Mouse (Mus musculus): Measurements from ENCODE around the gene Tnfrsf12a.

Gene Tnfrsf12a

DNA sequence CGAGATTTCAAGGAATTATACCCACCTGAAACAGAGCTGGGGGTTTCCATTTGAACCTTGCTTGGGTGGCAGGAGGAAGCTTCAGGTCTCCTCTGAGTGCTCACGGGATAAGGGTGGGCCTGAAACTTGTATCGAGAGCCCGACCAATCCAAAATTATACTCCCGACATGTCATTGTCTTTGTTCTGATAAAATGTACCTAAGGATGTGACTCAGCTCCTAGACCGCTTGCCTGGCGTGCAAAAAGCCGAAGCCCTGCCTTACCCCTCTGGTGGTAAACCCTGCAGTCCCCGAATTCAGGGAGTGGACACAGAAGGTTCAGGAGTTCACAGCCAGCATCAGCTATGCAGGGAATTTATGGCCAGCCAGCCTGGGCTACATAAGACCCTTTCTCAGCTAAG is 3.1 kb upstream of the Tnfrsf12a start:
- no peak for DNase-seq

DNA sequence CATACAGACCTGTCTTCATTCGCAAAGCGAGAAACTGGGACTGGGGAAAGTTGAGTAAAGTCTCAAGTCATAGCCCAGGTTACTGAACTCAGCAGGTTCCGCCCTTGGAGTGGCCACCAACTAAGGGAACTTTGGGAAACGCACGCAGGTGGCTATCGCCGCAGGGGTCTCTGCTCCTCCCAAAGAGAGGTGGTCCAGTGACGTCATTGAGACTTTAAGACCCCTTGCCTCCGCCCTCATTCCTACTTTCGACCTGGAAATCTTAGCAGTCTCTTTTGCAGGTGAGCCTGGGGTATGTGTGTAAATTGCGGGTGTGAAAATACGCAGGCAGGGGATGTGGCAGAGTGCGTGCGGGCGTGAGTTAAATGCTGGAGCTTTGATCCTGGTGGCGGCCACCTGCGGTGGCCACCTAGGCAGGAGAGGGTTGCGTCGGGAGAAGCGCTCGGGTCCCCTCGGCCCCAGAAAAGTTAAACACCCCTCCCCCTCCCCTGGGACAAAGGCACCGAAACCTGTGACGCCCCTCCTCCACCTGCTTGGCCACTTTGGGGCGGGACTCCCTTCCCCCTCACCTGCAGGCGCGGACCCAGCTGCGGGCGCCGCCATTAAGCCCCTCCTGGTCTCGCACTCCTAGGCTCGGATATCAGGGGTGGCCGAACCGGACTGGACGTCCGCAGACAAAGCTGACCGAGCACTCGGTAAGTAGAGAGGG is 2.0 kb upstream of the Tnfrsf12a start, which contains the start of gene Cldn6:
TSS of gene Cldn6 (plus strand) at position 123 of the 709 bp plus-strand sequence.
- no peak for DNase-seq

DNA sequence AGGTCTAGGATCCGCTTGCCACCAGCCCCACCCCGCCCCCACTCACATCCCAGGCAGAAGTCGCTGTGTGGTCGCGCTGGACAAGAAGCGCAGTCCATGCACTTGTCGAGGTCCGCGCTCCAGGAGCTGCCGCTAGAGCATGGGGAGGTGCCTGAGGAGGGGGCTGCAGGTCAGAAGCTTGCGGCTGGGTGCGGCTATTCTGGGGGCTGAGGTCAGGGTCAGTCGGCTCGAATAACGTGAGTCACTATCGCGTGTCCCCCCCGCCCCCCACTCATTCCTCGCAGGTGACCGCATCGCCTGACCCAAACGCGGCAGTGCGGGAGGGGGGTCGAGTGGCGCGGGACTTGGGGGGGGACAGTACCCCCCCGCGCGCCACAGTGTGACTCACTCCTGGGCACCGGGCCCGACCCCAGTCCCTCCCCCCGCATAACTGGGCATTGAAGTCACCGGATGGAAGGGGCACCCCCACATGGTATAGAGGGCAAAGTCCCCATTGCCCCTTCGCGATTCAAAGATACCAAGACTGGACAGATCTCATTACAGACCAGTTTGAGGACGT is 716 bp downstream of the Tnfrsf12a start:
- peak; percentile 70 for DNase-seq

- peak; percentile 53 to 68 for DNase-seq
These were observed 1.5 kb downstream of the Tnfrsf12a start for GRCm38 (mm10) chr17:23675564-23676281.

DNA sequence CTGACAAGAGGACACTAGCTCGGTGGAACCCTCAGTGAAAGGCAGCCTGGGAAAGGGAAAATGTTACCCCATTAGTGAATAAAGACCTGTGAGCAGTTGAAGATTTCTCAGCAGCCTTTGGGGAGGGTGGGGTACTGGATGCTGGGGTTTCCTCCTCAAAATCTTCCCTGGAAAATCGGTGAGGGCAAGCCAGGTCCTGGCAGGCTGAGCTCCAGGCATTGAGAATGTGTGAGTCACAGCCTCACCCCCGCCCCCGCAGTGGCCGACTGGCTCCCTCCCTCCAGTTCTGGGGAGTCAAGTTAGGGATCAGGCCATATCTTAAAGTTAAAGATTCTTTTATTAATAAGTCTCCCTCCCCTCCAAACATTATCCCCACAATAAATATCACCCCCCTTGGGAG is 2.1 kb downstream of the Tnfrsf12a start:
- peak; percentile 63 to 64 for DNase-seq

- DNase-seq, result no peak
These were observed 2.9 kb downstream of the Tnfrsf12a start for GRCm38 (mm10) chr17:23674271-23674952.

- DNase-seq, result peak; percentile 93
These were observed 3.7 kb downstream of the Tnfrsf12a start, which contains the start of the genes Hcfc1r1 and Thoc6 for GRCm38 (mm10) chr17:23673424-23674073. Gene Hcfc1r1, plus strand, starts transcription at chr17:23673596. Gene Thoc6, minus strand, starts transcription at chr17:23673882.

- no peak for DNase-seq
These were observed 4.5 kb downstream of the Tnfrsf12a start for GRCm38 (mm10) chr17:23672761-23673160.

- DNase-seq, result no peak
These were observed 5.7 kb downstream of the Tnfrsf12a start for GRCm38 (mm10) chr17:23671519-23671918.

DNA sequence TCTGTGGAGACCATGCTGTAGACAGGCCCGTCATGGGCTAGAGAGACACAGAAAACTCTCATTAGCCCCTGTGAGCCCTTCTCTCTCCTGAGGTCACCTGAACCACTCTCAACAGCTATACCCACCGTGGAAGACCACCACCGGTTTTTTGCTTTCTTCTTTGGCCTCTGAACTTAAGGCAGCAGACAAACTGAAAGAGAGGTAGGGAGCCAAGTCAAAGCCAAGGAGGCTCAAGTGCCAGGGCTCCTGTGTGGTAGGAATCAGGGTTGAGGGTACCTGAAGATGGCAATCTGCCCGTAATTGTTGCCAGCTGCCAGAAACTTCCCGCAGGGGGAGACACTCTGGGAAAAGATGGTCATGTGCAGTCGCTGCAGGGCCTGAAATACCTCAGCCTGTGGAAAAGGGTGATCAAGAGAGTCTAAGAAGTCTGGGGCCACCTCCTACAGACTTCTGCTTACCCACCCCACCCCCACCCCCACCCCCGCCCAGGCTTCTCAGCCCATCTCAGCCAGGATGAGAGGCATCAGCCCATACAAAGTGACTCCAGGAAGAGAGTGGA is 6.7 kb downstream of the Tnfrsf12a start:
- no peak for DNase-seq

- no peak for DNase-seq
These were observed 11.8 kb downstream of the Tnfrsf12a start for GRCm38 (mm10) chr17:23665511-23665910.

DNA sequence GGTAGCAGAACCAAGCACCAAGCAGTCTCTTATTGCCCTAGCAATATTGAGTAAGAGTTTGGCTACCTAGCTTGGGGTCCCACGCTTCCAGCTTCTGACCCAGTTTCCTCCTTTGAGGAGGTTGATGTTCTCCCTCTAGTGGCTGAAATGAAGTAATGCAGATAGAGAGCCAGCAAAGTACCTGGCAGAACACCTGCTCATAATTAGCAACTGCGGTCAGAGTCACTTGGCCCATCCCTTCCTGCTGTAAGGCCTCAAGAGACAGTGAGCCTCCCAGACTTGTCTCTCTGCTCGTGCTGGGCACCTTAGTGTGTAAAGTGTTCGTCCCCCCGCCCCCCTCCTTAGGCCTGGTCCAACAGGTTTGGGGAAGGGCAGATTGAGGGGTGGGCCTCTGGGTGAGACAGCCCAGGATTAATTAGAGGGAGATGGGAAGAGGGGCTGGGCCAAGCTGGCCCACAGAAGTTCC is 12.7 kb downstream of the Tnfrsf12a start:
- no peak for DNase-seq

GRCm38 (mm10) chr17:23661526-23661925 is 15.7 kb downstream of the Tnfrsf12a start:
- peak in 1 of 2 experiments; percentile 34 for DNase-seq

- no peak for DNase-seq
These were observed 16.4 kb downstream of the Tnfrsf12a start for GRCm38 (mm10) chr17:23660876-23661200.

DNA sequence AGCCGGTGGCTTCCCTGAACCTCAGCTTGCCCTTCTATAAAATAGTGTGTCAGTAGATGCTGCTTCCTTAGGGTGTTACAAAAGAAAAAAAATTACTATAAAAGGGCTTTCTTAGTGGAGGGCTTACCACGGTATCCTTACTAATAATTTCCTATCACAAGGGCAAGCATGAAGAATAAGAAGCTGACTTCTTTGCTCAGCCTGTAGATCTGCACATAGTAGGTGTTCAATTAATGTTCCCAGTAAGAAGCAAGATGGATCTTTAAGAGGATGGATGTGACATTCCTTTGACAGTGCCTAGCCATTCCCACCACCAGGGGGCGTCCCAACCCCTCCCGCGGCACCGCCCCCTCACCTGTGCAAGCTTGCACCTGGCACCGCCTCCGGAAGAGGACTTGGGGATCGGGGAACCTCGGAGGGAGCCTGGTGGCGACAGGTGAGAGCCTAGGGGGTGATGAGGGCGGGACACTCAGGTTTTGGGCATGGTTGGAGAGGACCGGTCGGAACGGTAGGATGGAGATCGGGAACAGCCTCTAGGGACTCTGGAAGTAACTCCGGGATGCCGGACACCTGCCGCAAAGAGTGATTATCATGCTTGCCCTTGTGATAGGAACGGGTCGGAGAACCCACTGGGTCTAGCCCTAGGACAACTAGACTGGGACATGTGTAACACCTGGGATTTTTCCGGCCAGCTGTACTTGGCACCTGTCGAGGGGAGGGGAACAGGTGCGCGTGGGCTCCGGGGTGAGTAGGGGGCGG is 17.0 kb downstream of the Tnfrsf12a start, which contains the start of gene Bicdl2:
TSS of gene Bicdl2 (plus strand) at position 390 of the 759 bp plus-strand sequence.
- peak; percentile 76 to 78 for DNase-seq

DNA sequence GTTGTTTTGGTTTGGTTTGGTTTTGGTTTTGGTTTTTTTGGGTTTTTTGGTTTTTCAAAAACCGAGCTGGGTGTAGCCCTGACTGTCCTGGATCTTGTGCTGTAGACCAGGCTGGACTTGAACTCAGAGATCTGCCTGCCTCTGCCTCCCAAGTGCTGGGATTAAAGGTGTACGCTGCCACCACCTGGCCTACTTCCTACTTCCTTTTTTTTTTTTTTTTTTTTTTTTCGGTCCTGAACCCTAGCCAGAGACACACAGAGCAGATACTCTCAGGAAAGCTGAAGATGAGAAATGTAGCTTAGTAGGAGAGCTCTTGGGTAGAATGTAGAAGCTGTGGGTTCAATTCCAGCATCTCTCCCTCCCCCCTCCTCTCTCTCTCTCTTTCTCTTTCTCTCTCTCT is 18.8 kb downstream of the Tnfrsf12a start:
- no peak for DNase-seq

GRCm38 (mm10) chr17:23654410-23654809 is 22.9 kb downstream of the Tnfrsf12a start:
- DNase-seq, result no peak

GRCm38 (mm10) chr17:23654001-23654400 is 23.3 kb downstream of the Tnfrsf12a start:
- no peak for DNase-seq

DNA sequence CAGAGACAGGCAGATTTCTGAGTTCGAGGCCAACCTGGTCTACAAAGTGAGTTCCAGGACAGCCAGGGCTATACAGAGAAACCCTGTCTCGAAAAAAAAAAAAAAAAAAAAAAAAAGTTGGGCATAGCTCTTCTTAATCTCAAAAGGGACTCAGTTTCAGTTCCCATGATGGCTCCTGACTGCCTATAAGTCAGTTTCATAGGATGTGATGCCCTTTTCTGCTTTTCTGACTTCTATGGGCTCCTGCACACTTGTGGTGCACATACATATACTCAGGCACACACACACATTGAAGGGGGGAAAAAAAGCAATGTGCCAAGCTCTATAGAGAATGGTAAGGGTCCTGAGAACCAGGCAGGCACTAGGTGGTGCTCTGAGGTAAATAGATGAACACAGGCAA is 23.9 kb downstream of the Tnfrsf12a start:
- DNase-seq, result no peak

DNA sequence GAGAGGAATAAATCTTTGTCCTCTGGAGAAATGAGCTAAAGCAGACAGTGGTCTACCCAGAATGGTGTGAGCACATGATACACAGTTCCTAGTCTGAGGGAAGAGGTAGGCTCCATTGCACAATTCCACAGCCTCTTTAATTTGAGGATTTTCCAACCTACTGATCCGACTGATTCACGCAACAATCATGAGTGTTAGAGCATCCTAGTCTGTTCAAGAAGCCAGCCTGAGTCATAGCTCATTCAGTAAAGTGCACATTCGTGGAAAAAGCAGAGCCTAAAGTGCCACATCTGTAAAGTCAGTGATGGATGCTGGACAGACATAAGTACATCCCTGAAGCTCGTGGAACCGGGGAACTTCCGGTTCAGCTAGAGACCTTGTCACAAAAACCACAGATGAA is 25.9 kb downstream of the Tnfrsf12a start:
- no peak for DNase-seq

DNA sequence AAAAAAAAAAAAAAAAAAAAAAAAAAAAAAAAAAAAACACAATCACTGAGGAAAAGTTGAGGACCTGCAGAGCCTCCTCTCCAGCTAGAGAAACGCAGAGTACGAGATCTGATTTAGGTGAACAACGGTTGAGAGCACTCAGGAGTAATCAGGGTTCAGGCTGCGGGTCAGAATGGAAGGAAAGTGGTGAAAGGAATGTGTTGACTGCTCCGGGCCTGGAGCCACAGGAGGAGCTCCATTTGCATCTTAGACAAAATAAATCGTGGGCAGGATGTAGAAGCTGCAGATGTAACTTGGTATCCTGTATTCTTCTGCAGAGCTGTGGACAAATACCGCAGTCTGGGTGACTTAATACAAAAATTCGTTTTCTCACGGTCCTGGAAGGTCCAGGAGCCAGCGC is 31.4 kb downstream of the Tnfrsf12a start:
- no peak for DNase-seq
